Mouse (Mus musculus): Measurements from ENCODE around the gene Smyd3. TPM values are rescaled to one million over a fixed set of nuclear protein-coding genes. Genes with fewer than 3 reads are reported as not detected.
A peak's percentile ranks its signal among the peaks of the same experiment; 100 is the strongest.

Gene Smyd3
- polyA plus RNA-seq, 1 experiment from 2014 or later = 13.7 TPM

- 57% methylated on average over 4 of the region's 4 CpGs for WGBS
- H3K4me2 ChIP-seq = no peak overlapping the region
- H3K36me3 ChIP-seq (ENCODE audit: poor library complexity, severe bottlenecking) = no peaks in the 10 kb centered on the region
- no peak for ATAC-seq
- H3K4me3 ChIP-seq = no peak overlapping the region
- H3K4me1 ChIP-seq = no peaks in the 10 kb centered on the region
- no peaks in the 10 kb centered on the region for H3K9me3 ChIP-seq (replicated peaks)
- no peak overlapping the region for H3K9ac ChIP-seq
- H3K27ac ChIP-seq = no peak overlapping the region
- H3K27me3 ChIP-seq = no peaks in the 10 kb centered on the region
Observed at GRCm38 (mm10) chr1:178991470-178991869, 526.4 kb downstream of the Smyd3 start.

- Histone ChIP-seq H3K9me3 (replicated peaks) (no peaks in the 10 kb centered on the region), H3K36me3 (ENCODE audit: poor library complexity, severe bottlenecking) (no peaks in the 10 kb centered on the region), H3K27me3 (no peaks in the 10 kb centered on the region), H3K9ac (no peak overlapping the region), H3K27ac (no peak overlapping the region), H3K4me3 (no peak overlapping the region), H3K4me2 (no peak overlapping the region), H3K4me1 (no peaks in the 10 kb centered on the region)
- 73% methylated on average over 6 of the region's 6 CpGs for WGBS
- no peak for ATAC-seq
Observed at GRCm38 (mm10) chr1:178991045-178991444, 526.8 kb downstream of the Smyd3 start.

GRCm38 (mm10) chr1:178989485-178989884 is 528.4 kb downstream of the Smyd3 start:
- Histone ChIP-seq H3K9me3 (replicated peaks) (no peaks in the 10 kb centered on the region), H3K27ac (no peak overlapping the region), H3K4me3 (no peak overlapping the region), H3K36me3 (ENCODE audit: poor library complexity, severe bottlenecking) (no peaks in the 10 kb centered on the region), H3K4me2 (no peak overlapping the region), H3K27me3 (no peaks in the 10 kb centered on the region), H3K4me1 (no peaks in the 10 kb centered on the region), H3K9ac (no peak overlapping the region)
- no peak for ATAC-seq
- 83% methylated on average over 4 of the region's 4 CpGs for WGBS

- WGBS = 81% methylated on average over 1 of the region's 1 CpGs
- no peak for ATAC-seq
- no peak overlapping the region for H3K9ac ChIP-seq
- no peaks in the 10 kb centered on the region for H3K36me3 ChIP-seq (ENCODE audit: poor library complexity, severe bottlenecking)
- no peaks in the 10 kb centered on the region for H3K27me3 ChIP-seq
- no peaks in the 10 kb centered on the region for H3K9me3 ChIP-seq (replicated peaks)
- H3K27ac ChIP-seq = no peak overlapping the region
- H3K4me3 ChIP-seq = no peak overlapping the region
- H3K4me2 ChIP-seq = no peak overlapping the region
- H3K4me1 ChIP-seq = no peaks in the 10 kb centered on the region
Observed at GRCm38 (mm10) chr1:178988176-178988575, 529.7 kb downstream of the Smyd3 start.

- no peak overlapping the region for H3K9ac ChIP-seq
- no peaks in the 10 kb centered on the region for H3K36me3 ChIP-seq (ENCODE audit: poor library complexity, severe bottlenecking)
- no peak overlapping the region for H3K4me2 ChIP-seq
- no peaks in the 10 kb centered on the region for H3K27me3 ChIP-seq
- WGBS = 64% methylated on average over 5 of the region's 5 CpGs
- no peak overlapping the region for H3K4me3 ChIP-seq
- H3K9me3 ChIP-seq (replicated peaks) = no peaks in the 10 kb centered on the region
- H3K4me1 ChIP-seq = no peaks in the 10 kb centered on the region
- ATAC-seq = no peak
- H3K27ac ChIP-seq = no peak overlapping the region
Observed at GRCm38 (mm10) chr1:178981641-178982040, 536.2 kb downstream of the Smyd3 start.

GRCm38 (mm10) chr1:178980185-178980584 is 537.7 kb downstream of the Smyd3 start:
- Histone ChIP-seq H3K9ac (no peak overlapping the region), H3K9me3 (replicated peaks) (no peaks in the 10 kb centered on the region), H3K27ac (no peak overlapping the region), H3K27me3 (no peaks in the 10 kb centered on the region), H3K4me2 (no peak overlapping the region), H3K36me3 (ENCODE audit: poor library complexity, severe bottlenecking) (no peaks in the 10 kb centered on the region), H3K4me1 (no peaks in the 10 kb centered on the region), H3K4me3 (no peak overlapping the region)
- no peak for ATAC-seq

GRCm38 (mm10) chr1:178978617-178979245 is 539.1 kb downstream of the Smyd3 start:
- ATAC-seq = no peak
- H3K27ac ChIP-seq = no peak overlapping the region
- no peaks in the 10 kb centered on the region for H3K27me3 ChIP-seq
- no peaks in the 10 kb centered on the region for H3K36me3 ChIP-seq (ENCODE audit: poor library complexity, severe bottlenecking)
- no peaks in the 10 kb centered on the region for H3K9me3 ChIP-seq (replicated peaks)
- H3K4me2 ChIP-seq = no peak overlapping the region
- H3K4me3 ChIP-seq = no peak overlapping the region
- WGBS = 67% methylated on average over 8 of the region's 8 CpGs
- no peaks in the 10 kb centered on the region for H3K4me1 ChIP-seq
- H3K9ac ChIP-seq = no peak overlapping the region

GRCm38 (mm10) chr1:178972055-178972454 is 545.8 kb downstream of the Smyd3 start:
- Histone ChIP-seq H3K9me3 (replicated peaks) (no peaks in the 10 kb centered on the region), H3K9ac (no peak overlapping the region), H3K36me3 (ENCODE audit: poor library complexity, severe bottlenecking) (no peaks in the 10 kb centered on the region), H3K27ac (no peak overlapping the region), H3K4me3 (no peak overlapping the region), H3K4me2 (no peak overlapping the region), H3K27me3 (no peaks in the 10 kb centered on the region), H3K4me1 (no peaks in the 10 kb centered on the region)
- ATAC-seq = no peak
- 94% methylated on average over 10 of the region's 10 CpGs for WGBS

- no peaks in the 10 kb centered on the region for H3K9me3 ChIP-seq (replicated peaks)
- WGBS = 84% methylated on average over 9 of the region's 9 CpGs
Observed at GRCm38 (mm10) chr1:178961661-178962060, 556.2 kb downstream of the Smyd3 start.

GRCm38 (mm10) chr1:178960015-178960559 is 557.8 kb downstream of the Smyd3 start:
- H3K4me1 ChIP-seq = 0 out of 2 replicates have a peak, but pooled peaks cover 5% of the 10 kb centered on the region
- ATAC-seq = peak; percentile 63
- no peak overlapping the region for H3K9ac ChIP-seq
- no peaks in the 10 kb centered on the region for H3K36me3 ChIP-seq (ENCODE audit: poor library complexity, severe bottlenecking)
- peaks cover 8% of the 10 kb centered on the region; the same call in 1 of the 2 replicates for H3K27me3 ChIP-seq
- no peak overlapping the region for H3K4me2 ChIP-seq
- no peak overlapping the region for H3K27ac ChIP-seq
- 46% methylated on average over 7 of the region's 7 CpGs for WGBS
- H3K4me3 ChIP-seq = no peak overlapping the region
- no peaks in the 10 kb centered on the region for H3K9me3 ChIP-seq (replicated peaks)

More at GRCm38 (mm10) chr1:178961661-178962060, 556.2 kb downstream of the Smyd3 start:
- Histone ChIP-seq H3K9ac (no peak overlapping the region), H3K4me2 (no peak overlapping the region), H3K4me1 (0 out of 2 replicates have a peak, but pooled peaks cover 5% of the 10 kb centered on the region), H3K36me3 (ENCODE audit: poor library complexity, severe bottlenecking) (no peaks in the 10 kb centered on the region), H3K27me3 (peaks cover 8% of the 10 kb centered on the region; the same call in 1 of the 2 replicates), H3K27ac (no peak overlapping the region), H3K4me3 (no peak overlapping the region)
- ATAC-seq = no peak

GRCm38 (mm10) chr1:178958641-178959040 is 559.2 kb downstream of the Smyd3 start:
- no peaks in the 10 kb centered on the region for H3K9me3 ChIP-seq (replicated peaks)
- H3K4me1 ChIP-seq = 0 out of 2 replicates have a peak, but pooled peaks cover 5% of the 10 kb centered on the region
- ATAC-seq = no peak
- no peaks in the 10 kb centered on the region for H3K36me3 ChIP-seq (ENCODE audit: poor library complexity, severe bottlenecking)
- H3K4me2 ChIP-seq = no peak overlapping the region
- WGBS = 82% methylated on average over 4 of the region's 4 CpGs
- H3K4me3 ChIP-seq = no peak overlapping the region
- H3K27me3 ChIP-seq = peaks cover 8% of the 10 kb centered on the region; the same call in 1 of the 2 replicates
- no peak overlapping the region for H3K9ac ChIP-seq
- no peak overlapping the region for H3K27ac ChIP-seq

- H3K4me2 ChIP-seq = no peak overlapping the region
- no peak overlapping the region for H3K27ac ChIP-seq
- H3K4me3 ChIP-seq = no peak overlapping the region
- H3K27me3 ChIP-seq = no peaks in the 10 kb centered on the region
- H3K36me3 ChIP-seq (ENCODE audit: poor library complexity, severe bottlenecking) = no peaks in the 10 kb centered on the region
- 82% methylated on average over 12 of the region's 12 CpGs for WGBS
- no peak overlapping the region for H3K9ac ChIP-seq
- H3K9me3 ChIP-seq (replicated peaks) = peaks cover 2% of the 10 kb centered on the region; the same call in 1 of the 2 replicates
- H3K4me1 ChIP-seq = no peaks in the 10 kb centered on the region
- ATAC-seq = no peak
Observed at GRCm38 (mm10) chr1:178952910-178953309, 564.9 kb downstream of the Smyd3 start.

All from forebrain, embryonic 13.5 days (tissue).